Mouse (Mus musculus): Measurements from ENCODE around the gene Rab23. TPM values are rescaled to one million over a fixed set of nuclear protein-coding genes. Genes with fewer than 3 reads are reported as not detected.
"Not testable (repeated sequence)": the region's sequence is repeated elsewhere in the genome, so short reads cannot be mapped to it uniquely, and the experiment has no call there.

Gene Rab23
- total RNA-seq, 2 experiments from 2014 or later = 19.0 to 19.6 TPM

DNA sequence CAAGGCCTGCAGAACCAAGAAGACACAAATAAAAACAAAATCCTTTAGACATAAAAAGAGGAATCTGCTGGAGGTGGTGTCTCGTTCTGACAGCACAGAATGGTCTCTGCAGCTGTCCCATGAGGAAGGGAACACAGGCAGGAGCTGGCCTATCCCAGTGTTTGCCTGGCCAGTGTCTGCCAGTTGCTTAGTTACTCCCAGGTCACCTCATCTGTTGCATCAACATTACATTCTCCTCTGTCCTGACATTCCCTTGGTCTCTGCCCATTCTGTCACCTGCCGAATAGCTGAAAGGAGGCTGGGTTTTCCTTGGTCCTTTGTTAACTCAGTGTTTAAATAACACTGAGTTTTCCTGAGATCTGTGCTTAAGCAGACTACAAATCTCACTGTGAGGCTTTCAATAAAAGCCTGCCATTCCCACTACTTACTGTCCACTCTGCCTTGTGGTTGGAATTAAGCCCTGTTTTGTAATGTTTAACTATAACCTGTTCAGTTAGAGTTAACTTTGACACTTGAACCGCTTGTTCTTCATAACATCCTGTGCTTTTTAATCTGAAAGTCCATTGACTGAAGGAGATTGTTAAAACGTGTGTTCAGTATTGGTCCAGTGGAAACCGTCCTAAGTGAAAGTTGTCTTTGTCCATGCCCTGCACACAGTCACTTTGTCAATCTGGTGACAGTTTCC is 14.5 kb downstream of the Rab23 start:
- no peak for DNase-seq

- DNase-seq = no peak
These were observed 18.6 kb downstream of the Rab23 start for GRCm38 (mm10) chr1:33738281-33738680.

- DNase-seq = no peak
These were observed 19.1 kb downstream of the Rab23 start for GRCm38 (mm10) chr1:33738681-33739278.

DNA sequence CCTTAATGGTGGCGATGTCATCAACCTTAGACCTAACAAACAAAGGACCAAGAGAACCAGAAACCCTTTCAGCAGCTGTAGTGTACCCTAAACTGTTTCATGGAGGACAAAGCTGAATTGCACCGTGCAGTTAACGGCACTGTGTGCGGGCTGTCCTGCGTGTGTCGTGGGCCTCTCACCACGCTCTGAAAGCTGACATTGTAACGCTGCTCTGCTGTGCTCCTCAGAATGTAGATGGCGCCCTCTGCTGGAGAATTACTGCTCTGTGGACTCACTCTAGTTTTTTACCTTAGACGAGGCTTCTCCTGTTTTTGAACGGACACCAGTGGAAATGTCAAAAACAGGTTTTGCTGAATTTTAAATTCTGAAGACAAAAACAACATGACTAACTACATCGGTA is 19.6 kb downstream of the Rab23 start:
- DNase-seq = peak; percentile 89

GRCm38 (mm10) chr1:33742903-33743302 is 23.2 kb downstream of the Rab23 start:
- peak; percentile 40 for DNase-seq

DNA sequence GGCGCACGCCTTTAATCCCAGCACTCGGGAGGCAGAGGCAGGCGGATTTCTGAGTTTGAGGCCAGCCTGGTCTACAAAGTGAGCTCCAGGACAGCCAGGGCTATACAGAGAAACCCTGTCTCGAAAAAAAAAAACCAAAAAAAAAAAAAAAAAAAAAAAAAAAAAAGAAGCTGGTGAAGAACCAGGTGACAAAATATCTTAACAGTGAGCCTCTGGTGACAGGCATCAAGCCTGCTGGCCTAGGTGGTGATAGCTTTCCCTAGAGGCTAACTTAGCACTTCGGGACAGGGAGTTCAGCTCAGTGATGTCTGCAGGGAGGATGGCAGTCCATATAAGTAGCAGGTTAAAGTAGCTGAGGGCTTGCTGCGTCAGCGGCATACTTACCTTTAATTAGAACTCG is 25.1 kb downstream of the Rab23 start:
- not testable (repeated sequence) for DNase-seq

DNA sequence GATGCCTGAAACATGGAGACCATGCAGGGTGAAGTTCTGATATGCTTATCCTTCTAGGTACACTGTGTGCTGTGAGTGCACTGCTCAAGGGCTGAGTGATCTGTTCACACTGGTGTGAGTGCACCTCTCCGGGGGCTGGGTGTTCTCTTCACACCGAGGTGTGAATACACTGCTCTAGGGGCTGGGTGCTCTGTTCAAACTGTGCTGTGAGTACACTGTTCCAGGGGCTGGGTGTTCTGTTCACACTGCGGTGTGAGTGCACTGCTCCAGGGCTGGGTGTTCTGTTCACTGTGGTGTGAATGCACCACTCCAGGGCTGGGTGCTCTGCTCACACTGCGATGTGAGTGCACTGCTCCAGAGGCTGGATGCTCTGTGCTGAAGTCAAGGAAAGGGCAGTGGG is 26.2 kb downstream of the Rab23 start:
- no peak for DNase-seq

DNA sequence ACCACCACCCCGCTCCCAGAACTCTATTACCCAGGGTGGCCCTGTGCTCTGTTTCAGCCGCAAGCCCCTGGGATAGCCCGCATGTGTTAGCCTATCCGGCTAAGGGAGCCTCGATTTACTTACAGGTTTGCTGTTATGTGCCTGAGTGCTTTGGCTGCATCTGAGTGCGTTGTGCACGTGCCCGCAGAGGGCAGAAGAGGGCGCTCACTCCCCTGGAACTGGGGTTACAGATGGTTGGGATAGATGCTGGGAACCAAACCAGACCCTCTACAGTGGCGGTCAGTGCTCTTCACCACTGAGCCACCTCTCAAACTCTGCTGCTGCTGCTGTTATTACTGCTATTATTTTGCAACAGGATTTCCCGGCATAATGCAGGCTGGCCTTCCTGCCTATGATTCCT is 29.4 kb downstream of the Rab23 start:
- no peak for DNase-seq

DNA sequence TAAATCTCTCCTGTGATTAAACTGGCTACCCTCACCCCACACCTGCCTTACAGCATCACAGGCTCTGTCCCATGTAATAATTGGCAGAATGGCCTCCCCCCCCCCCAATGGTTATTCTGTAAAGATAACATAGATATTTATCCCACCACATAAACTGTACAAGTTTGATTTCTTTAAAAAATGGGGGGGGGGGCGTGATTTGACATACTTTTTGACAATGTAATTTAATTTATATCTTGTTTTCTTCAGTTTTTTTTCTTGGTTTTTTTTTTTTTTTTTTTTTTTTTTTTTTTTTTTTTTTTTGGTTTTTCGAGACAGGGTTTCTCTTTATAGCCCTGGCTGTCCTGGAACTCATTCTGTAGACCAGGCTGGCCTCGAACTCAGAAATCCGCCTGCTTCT is 30.0 kb downstream of the Rab23 start:
- not testable (repeated sequence) for DNase-seq

GRCm38 (mm10) chr1:33751283-33751682 is 31.6 kb downstream of the Rab23 start:
- peak; percentile 51 for DNase-seq

DNA sequence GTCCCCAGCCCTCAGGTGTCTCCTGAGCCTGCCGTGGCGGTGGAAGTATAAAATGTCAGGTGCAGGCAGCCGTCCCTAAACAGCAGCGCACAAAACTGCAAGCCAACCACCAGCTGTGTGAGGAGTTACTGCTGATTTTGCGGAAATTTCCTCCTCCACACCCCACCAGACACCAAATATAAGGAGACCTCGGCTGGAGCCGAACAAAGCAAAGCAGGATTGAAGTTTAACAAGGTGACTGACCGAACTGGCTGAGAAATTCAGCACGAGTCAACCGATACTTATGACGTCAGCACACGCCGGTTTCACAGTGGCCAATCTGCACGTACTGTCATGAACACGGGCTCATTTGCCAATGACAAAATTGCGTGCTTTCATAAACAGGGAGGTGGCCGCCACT is 34.4 kb downstream of the Rab23 start:
- no peak for DNase-seq

GRCm38 (mm10) chr1:33754965-33755735 is 35.5 kb downstream of the Rab23 start:
- peak; percentile 18 for DNase-seq

- no peak for DNase-seq
These were observed 36.1 kb downstream of the Rab23 start for GRCm38 (mm10) chr1:33755799-33756198.

DNA sequence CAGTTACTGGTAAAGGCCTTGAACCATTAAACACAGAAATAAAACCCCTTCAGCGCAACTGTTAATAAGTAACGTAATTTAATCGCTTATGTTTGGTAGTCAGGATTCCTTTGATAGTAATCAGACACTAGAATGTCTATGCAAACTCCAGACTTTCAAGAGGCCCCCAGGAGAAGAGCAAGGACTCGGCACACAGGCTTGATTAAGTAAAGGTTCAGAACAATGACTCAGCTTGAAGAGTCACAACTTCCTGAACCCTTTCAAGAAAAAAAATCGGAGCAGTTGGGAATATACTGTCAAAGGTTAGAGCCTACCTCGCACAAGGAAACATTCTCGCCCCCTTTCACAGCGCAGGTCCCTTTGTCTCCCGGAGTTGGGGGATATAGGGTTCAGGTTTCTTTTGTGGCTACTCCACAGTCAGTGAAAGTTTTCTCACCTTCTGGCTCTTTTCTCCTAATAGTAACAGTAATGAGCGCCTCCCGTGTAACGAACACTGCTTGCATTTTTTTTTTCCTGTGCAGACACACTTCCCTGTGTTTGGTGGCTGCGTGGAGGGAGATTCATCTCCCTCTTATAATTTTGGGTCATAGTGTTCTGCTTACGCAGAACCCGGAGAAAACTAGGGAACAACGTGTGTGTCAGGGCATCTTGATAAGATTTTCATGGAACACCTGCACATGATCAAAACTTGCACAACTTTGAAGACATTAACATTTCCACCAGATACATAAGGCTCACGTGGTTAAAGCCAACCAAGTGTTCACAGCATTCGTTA is 36.8 kb downstream of the Rab23 start:
- no peak for DNase-seq

- no peak for DNase-seq
These were observed 37.3 kb downstream of the Rab23 start for GRCm38 (mm10) chr1:33757033-33757413.

DNA sequence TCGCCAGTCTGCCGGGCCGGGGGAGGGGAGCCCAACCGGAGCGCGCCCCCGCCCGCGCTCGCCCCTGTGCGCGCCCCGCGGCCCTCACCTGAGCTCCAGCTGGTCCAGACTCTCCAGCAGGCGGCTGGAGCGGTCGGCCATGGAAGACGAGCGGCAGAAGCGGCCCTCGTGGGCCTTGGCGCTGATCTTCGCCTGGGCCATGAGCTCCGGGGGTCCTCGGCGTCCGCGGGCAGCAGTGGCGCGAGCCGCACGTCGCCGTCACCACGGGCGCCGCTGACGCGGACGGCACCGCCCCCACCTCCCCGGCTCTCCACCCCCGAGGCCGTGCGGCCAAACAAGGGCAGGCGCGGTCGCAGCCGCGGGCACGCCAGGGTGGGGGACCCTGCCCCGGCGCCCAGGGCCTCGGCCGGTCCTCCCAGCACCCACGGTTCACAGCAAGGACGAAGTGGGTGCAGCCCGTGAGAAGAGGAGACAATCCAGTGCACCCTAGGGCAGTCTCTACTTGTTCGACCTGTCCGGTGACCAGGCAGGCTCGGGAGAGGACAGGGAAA is 37.9 kb downstream of the Rab23 start, which contains the start of gene Bag2:
TSS of gene Bag2 (minus strand) at position 305 of the 551 bp plus-strand sequence.
- peak; percentile 82 for DNase-seq

- DNase-seq = no peak
These were observed 38.8 kb downstream of the Rab23 start for GRCm38 (mm10) chr1:33758488-33758887.

DNA sequence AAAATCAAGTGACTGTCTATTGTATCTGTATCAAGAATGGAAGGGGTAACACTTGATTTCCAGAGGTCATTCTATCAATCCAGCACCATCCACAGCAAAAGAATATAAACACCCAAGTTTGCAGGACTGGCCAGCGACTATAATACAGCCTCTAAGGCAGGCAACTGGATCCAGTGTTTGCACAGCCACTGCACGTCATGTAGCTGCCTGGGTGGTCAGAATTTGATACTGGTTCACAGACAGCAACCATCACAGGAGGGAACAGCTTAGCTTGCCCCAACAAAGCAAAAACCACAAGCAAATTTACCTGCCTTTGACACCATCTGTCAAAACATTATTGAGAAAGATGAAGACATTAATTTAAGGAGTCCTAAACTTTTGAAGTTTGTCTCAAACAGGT is 44.1 kb downstream of the Rab23 start:
- DNase-seq = no peak

- DNase-seq = no peak
These were observed 45.9 kb downstream of the Rab23 start for GRCm38 (mm10) chr1:33765468-33766080.

GRCm38 (mm10) chr1:33766520-33767508 is 47.1 kb downstream of the Rab23 start:
- no peak for DNase-seq
